Mouse (Mus musculus): ENCODE results near the gene Actr1a. TPM values are rescaled to one million over a fixed set of nuclear protein-coding genes. Genes with fewer than 3 reads are reported as not detected.
A peak's percentile ranks its signal among the peaks of the same experiment; 100 is the strongest.

Gene Actr1a
- total RNA-seq, 2 experiments from 2014 or later: 88.4 to 97.0 TPM

DNA sequence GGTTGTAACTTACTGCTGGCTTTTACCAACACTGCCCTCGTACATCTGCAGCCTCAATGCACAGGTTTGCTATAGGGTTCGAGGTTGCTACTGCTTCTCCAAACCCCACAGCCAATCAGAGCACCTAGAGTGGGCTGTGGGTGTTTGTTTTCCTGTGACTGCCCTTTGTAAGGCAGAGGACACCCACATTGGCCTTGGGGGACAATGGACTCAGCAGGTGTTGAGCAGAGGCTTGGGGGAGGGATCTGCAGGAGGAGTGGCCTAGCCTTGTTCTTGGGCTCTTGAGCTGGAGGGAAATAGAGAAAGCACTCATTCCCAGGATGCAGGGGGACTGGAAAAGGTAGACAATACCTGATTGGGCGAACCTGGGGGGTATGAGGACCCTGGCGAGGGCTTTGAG, 37.2 kb downstream of the Actr1a start:
- intact Hi-C loops (cut with DNase I): no loop called here
- DNase-seq: peak in 1 of 2 experiments; percentile 7

DNA sequence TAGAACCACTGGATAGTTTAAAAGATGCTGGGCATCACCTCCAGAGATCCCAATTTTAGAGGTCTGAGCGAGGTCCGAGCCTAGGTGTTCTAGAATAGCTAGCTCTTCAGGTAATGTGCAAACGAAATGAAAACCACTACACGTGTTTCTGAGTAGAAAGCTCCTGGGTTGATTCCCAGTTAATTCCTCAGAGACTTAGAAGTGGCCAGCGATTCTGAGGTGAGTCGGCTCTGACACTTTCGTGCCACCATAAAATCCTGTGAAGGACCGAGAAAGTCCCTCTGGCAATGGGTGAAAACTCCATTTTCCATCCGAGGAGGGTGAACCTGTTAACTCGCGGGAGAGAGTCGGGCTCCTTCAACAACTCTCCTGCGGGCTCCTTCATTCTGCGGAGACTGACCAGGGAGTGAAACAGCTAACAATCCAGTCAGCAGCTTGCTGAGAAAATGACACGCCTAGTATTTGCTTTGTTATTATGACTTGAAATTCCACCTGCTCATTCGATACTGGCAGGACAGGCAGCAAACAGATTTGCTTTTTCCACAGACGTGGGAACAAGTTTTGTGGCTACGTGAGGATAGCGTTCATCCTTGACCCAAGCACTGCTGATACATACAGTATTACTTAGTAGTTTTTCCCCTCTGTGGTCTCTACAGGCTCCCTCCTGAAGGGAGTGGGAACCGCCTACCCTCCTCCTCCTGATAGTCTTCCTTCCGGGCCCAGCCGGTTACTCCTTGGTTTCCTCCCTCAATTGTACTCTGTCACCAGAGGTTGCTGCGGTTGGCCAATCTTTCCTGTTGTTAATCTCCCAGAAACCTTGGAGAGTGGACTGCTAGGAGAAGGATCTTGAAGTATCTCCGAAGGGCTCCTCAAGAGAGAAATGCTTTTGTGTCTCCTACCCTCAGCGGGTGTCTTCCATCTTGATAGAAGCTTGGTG, 37.9 kb downstream of the Actr1a start:
- DNase-seq: peak in 1 of 2 experiments; percentile 21
- intact Hi-C loops (cut with DNase I): loop anchor here (2.0 kb wide), 1 partner anchor 19 kb away; the partner anchor contains the start of gene Cuedc2

DNA sequence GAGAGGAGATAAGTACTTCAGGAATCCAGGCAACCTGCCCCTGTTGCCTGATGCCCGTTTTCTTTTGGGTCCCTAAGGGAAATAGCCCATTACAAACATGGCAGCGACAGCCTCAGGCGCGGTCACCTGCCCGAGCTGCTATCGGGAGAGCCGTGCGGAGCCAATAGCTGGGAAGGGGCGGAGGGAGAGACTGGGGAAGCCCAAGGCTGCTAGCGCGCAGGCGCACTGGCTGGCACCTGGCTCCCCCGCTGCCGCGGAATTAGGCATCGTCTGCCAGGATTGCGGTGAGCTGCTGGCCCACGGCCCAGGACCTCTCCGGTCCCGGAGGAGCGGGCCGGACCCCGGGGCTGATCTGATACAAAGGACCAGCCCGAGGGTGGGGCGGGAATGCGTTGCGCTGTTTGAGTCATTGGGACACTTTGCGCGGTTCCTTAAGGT, 38.8 kb downstream of the Actr1a start:
- peak; percentile 77 to 81 for DNase-seq
- intact Hi-C loops (cut with DNase I): loop anchor here (2.0 kb wide), 1 partner anchor 18 kb away; the partner anchor contains the start of gene Cuedc2

DNA sequence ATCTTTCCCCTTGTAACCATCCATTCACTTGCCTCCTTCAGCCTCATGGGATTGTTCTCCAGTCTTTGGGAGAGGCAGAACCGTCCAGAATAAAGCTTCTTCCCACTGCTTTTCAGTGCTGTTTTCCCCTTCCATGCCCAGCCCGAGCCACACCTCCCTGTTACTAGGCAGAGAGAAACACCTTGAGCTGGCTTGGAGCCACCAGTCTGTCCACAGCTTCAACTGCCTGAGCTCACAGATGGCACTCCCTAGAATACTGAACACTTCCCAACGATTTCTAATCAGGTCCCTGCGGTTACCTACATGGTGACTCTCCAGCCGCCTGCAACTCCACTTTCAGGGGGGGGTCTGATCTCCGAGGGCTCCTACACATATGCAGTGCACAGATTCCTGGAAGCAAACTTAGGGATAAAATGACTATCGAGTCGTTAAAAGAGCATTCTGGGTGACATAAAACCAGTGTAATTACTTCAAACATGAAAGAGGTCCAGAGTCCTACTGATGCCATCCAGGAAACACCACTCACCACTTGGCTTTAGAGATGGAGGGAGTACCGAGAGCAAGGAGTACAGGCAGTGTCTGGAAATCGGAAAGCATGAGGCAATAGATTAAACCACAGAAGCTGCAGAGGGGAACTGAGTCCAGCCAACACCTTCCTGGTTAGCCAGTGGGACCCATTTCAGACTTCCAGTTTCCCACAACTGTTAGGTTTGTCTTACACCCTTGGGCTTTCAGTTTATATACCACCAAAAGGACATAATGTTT, 45.2 kb downstream of the Actr1a start, which contains the start of gene 2310034G01Rik:
TSS of gene 2310034G01Rik (minus strand) at position 135 of the 765 bp plus-strand sequence.
- intact Hi-C loops (cut with DNase I): no loop called here
- no peak for DNase-seq

DNA sequence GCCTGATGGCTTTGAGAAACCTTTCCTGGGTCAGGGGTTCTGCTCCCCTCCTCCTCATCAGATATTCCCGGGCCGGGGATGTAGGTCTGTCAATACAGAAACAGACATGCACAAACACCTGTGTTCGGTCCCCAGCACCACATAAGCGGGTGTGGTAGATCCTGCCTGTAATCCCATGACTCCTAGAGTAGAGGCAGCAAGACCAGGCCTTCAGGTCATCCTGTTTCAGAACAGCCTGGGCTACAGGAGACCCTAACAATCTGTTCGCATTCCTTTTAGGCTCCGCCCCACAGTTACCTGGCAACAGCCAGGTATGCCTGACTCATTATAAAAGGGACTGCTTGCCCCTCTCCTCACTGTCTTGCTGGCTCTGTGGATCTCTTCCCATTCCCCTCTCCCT, 46.0 kb downstream of the Actr1a start:
- intact Hi-C loops (cut with DNase I): no loop called here
- no peak for DNase-seq

DNA sequence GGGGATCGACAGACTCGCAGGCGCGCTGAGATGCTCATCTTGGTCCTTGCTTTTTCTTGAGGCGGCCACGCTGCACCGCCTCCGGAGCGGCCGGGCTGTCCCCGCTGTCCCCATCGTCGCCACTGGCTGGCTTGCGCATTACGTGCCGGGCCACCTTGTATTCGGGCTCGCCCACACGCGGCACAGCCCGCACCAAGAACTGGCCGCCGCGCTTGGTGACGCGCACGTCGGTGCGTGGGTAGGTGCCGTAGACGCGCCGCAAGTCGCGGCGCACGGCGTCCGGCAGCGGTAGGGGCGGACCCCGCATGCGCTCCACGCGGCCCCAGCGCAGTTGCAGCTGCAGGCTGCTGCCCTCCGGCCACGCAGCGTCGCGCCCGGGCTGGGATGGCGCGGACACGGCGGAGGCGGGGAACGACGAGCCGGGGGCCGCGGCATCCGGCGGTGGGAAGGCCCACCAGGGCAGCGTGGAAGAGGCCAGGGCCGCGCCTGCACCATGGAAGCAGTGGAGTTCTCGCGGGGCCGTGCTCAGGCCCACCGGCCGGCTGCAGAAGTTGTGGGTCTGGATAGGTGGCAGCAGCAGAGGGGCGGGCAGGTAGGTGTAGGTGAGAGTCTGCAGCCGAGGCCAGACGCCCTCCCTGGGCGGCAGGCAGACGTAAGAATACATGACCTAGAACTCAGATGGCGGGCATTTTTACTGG, 46.6 kb downstream of the Actr1a start:
- intact Hi-C loops (cut with DNase I): no loop called here
- DNase-seq: peak; percentile 71 to 73

DNA sequence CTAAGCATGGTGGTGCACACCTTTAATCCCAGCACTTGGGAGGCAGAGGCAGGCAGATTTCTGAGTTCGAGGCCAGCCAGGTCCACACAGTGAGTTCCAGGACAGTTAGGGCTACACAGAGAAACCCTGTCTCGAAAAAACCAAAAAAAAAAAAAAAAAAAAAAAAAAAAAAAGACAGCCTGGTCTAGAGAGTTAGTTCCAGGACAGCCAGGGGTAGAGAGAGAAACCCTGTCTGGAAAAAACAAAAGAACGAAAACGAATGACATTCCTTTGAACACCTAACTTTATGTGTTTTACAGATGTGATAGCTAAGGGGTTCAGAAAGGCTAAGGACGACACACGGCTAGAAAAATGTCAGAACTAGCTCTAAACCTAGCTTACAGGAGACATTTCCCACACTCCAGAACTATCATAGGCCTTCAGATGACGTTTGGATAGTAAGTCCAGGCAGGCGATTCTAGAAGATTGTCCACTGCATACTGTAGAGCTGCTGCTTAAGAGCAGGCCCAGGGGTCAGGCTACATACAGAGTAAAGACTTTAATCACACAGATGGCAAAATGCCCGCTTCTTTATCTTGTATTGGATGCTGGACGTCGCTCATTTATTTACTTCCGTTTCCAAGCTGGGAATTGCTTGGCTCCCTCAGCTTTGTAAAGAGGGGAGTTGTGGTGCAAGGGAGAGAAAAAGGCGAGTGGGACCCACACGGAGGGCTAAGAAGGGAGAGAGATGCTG, 47.4 kb downstream of the Actr1a start:
- intact Hi-C loops (cut with DNase I): no loop called here
- no peak for DNase-seq

DNA sequence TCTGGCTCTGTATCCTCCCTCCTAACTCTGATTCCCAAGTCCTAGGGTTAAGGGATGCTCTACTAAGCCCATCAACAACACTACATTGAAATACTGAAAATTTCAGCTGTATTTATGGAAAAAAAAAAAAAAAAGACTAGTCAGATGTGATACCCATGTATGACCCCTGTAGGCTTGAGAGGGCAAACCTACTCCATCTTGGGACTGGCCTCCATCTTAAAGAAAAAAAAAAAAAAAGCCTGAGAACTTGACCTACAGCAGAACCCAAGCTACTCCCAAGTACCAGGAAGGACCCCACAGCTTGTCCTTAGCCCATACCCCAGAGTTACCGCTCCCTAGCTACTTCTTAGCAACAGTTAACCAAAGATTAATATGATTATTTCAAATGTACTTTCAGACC, 48.4 kb downstream of the Actr1a start:
- intact Hi-C loops (cut with DNase I): no loop called here
- no peak for DNase-seq

DNA sequence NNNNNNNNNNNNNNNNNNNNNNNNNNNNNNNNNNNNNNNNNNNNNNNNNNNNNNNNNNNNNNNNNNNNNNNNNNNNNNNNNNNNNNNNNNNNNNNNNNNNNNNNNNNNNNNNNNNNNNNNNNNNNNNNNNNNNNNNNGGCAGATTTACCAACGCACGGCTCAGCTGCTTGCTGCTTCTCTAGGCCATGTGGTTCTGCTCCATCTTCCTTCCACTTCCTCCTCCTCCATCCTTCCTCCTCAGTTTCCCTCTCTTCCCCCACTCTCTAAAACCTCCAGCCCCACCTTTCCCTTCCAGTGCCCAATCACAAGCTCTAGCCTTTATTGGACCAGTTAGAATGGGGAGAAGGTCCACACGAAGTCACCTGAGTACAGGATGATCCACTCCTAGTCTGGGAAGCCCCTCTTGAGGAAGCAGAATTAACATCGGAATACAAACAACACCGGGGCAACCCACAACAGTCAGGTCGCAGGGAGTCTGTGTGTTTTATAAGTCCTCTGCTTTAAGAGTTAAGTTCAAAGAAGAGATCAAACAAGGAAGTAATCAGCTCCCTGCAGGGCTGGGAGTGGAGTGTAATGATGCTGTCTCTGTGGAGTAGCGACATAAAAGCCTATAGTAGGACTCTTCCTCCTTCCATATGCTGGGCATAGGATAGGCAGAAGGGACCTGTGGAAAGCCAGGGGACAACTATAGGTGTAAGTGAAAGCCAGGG, 50.7 kb downstream of the Actr1a start:
- intact Hi-C loops (cut with DNase I): no loop called here

DNA sequence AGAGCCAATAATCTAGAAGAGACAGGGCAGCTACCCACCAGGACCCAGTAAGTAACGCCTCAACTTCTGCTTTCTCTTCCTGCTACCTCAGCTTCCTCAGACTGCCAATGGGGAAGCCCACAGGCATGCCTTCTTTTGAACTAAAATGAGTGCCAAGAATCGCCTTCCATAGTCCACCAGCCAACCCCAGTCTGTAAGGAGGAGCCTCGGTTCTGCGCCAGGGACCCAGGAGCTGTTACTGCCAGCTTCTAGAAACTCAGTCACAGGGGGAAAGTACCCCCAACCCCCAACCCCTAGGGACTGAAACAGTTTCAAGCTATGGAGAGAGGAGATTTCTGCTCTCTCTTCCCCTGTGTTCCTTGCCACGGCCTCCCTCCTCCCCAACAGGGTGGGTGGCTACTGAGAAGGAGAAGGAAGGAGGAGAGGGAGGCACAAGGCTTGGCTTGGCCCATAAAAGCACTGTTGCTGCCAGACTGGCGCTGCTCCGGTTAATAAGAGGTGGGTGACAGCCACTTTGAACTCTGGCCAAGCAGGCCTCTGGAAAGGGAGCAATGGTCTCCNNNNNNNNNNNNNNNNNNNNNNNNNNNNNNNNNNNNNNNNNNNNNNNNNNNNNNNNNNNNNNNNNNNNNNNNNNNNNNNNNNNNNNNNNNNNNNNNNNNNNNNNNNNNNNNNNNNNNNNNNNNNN, 56.1 kb downstream of the Actr1a start:
- intact Hi-C loops (cut with DNase I): loop anchor here (2.0 to 5.0 kb wide), 2 partner anchors 17 to 103 kb away; no protein-coding TSS in a partner anchor
- peak; percentile 55 to 68 for DNase-seq

More for the DNA sequence above, 50.7 kb downstream of the Actr1a start:
- no peak for DNase-seq

DNA sequence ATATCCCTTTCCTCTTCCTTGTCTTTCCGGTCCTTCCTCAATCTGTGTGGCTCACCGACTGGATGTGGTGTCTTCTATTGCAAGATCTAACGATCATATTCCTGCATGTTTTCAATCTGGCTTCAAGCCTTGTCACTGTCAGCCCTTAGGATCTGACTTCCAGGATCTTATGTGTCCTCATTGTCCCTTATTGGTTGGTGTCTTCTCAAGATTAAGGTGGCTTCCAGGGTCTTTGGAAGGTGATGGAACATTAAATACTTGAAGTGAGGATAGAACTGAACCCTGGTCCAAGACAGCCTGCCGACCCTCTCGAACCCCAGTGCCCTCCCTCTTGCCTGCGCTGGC, 56.6 kb downstream of the Actr1a start:
- intact Hi-C loops (cut with DNase I): loop anchor here (1.0 to 5.0 kb wide), 3 partner anchors 18 to 103 kb away; no protein-coding TSS in a partner anchor
- no peak for DNase-seq

DNA sequence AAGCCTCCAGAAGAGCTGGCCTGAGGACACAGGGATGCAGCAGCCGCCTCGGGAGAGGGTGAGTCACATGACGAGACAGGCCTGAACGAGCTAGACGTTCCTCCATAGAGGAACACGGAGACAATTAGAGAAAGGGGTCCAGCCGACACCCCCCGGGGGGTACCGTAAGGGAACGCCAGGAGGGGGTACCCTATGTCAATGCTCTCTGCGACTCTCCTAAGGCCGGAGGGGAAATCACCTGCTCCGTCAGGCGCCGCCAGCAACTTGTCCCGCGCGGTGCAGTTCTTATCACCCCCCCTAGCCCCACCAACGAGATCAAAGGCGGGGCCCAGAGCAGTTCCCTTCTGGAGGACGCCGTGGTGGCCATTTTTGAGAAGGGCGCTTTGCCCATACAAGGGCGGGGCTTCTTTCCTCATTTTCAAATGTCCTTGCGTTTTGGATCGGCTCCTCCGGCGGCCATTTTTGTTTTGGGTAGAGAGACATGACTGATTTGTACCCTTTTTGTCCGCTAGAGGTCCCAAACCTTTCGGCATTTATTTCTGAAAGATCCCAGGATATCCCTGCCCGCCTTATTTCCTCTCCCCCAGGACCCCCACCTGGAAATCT, 57.1 kb downstream of the Actr1a start, which contains the start of gene Cuedc2:
TSS of gene Cuedc2 (minus strand) at position 372 of the 606 bp plus-strand sequence.
- DNase-seq: peak; percentile 98 to 100

DNA sequence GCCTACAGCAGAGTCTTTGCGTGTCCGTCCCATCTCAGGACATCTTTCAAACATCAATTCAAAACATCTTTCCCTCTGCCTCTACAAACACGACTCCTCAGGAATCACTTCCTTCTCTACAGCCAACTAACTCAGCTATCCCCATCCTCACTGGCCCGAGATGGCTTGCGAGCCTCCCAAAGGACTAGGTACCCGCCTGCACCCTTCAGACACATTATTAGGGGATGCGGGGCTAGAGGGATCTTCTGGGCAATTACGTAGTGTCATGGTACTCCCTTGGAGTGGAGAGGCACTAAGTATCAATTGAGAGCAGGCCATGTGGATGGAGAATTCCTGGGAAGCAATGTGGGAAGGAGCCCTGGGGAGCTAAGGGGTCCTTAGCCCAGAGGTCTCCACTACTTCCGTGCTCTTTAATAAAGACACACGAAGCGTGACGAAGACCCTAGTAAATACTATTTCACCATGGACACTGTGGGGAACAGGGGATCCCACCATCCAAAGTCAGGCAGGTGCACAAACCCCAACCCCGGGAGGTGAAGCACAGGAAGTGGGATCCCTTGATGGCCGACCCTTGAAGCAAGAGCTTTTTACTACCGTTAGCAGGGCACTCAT, 57.7 kb downstream of the Actr1a start:
- no peak for DNase-seq
- intact Hi-C loops (cut with DNase I): loop anchor here (1.0 to 5.0 kb wide), 3 partner anchors 19 to 104 kb away; no protein-coding TSS in a partner anchor

More for the DNA sequence above, 57.1 kb downstream of the Actr1a start, which contains the start of gene Cuedc2:
- intact Hi-C loops (cut with DNase I): loop anchor here (1.0 to 5.0 kb wide), 3 partner anchors 18 to 104 kb away; no protein-coding TSS in a partner anchor

DNA sequence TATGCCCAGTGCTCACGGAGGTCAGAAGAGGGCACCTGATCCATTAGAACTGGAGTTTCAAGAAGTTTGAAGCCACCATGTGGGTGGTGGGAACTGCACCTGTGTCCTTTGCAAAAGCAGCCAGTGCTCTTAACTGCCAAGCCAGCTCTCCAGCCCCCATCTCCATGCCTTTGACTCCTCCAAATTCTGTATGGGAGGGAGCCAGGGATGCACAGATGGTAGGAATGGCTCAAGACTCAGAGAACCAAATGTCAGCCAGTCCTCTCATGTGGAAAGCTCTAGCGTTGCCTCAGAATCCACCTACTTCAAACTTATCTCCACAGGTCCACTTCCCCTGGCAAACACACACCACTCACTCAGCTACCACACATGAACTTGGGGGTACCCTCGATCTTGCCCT, 61.6 kb downstream of the Actr1a start:
- DNase-seq: no peak
- intact Hi-C loops (cut with DNase I): no loop called here

DNA sequence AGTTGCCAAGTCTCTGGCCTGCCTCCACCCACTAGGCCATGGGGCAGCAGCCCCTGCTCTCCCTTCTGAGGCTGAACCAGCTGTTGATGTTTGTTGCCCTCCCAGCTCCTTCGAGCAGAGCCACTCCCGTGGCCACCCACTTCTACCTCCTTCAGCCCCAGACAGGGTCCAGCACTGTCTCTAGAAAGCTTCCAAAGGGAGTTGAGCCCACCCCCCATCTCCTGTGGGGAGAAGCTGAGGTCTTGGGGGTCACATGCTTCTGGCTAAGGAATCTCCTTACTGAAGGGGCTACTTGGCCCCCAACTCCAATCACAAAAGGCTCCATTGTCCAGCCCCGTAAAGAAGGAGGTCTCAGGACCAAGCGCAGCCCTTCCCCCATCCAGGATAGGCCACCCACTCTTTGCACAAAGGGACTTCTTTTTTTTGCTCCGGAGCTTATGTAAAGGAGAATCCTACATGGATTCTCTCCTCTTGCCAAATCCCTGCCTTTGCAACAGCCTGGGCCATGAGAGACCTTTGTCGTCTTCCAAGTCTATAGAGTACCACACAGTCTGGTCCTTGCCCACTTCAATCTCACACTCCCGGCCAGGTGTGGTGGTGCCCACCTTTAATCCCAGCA, 62.7 kb downstream of the Actr1a start:
- intact Hi-C loops (cut with DNase I): no loop called here
- no peak for DNase-seq

DNA sequence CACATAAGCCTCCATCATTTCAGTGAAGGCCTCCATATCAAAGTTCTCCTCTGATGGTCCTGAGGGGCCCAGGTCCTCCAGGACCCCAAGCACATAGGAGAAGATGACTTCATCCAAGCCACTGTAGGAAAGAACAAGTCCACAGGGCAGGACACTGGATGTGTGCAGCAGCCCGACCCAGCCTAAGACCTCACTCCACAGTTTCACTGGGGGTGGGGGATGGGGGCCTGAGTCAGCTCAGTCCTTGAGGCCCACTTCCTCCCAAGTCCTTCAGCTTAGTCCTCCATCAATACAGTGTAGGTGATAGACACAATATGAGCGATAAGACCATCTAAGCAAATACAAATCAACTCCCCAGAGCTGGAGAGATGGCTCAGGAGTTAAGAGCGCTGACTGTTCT, 63.6 kb downstream of the Actr1a start:
- intact Hi-C loops (cut with DNase I): no loop called here
- no peak for DNase-seq

DNA sequence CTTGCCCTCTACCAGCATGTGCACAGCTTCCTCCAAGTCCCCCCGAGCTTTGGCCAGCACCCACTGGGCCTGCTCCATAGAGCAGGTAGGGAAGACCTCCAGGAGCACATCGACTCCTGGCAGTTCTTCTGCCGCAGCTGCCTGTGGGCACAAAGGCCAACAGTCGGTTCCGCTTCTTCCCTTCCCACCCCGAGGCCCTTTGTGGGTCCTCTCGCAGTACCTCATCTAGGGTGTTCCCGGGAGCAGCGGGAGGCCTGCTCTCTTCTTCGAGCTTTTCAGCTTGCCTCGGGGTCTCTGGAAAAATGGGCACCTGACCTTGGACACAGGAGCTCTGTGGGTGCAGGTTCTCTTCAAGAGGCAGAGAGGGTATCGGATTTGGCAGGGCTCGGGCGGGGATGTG, 64.2 kb downstream of the Actr1a start:
- no peak for DNase-seq
- intact Hi-C loops (cut with DNase I): no loop called here
